Mouse (Mus musculus) cerebellum, adult 2 months (tissue): Measurements from ENCODE around the gene Pxdn.

Experiments used
- CTCF ChIP-seq: fragments of 200-500 bp; IDR thresholded peaks from 2 replicates; pipeline ENCODE4 v1.5.1; 2011; ENCODE audit warnings: low read depth, mild to moderate bottlenecking, control low read depth, low read length, moderate library complexity, borderline replicate concordance; ENCODE audit not compliant: insufficient read depth
- POLR2A ChIP-seq: fragments of 200-500 bp; IDR thresholded peaks from 2 replicates; pipeline ENCODE4 v1.6.1; 2011; ENCODE audit warnings: low read length, control low read depth, borderline replicate concordance; ENCODE audit not compliant: insufficient read depth

GRCm38 (mm10) chr12:30034681-30035080, 97.3 kb downstream of the Pxdn start:
- TF ChIP-seq CTCF: no peak
- no peak for TF ChIP-seq POLR2A
